20 mouse cellular contexts compared by ENCODE assay signal in genomic region chr9:26642831-26643230, GRCm38 (mm10).
"Had no signal": no experiment of that assay in that cellular context is flagged by ENCODE, and none has a peak within 500 bp of the region (broad histone marks: within the 10 kb centered on the region; RNA-seq: fewer than 3 reads in every experiment).

No protein-coding gene starts in this region.

- DNase-seq: kidney, adult 11 months; kidney, adult 8-10 months; kidney, postnatal 10 days; kidney, postnatal 36 days; liver; lung, adult 18-20 months; lung, postnatal 14 days; lung, postnatal 4 days; midbrain, embryonic 14.5 days; right cerebral cortex, postnatal 14 days; spleen, adult 18-20 months; thymus, postnatal 25 days had no signal

- H3K27ac ChIP-seq: intestine, embryonic 15.5 days; kidney, embryonic 15.5 days; limb, embryonic 10.5 days; limb, embryonic 13.5 days; liver, embryonic 12.5 days; liver, embryonic 15.5 days; lung, embryonic 15.5 days; stomach, embryonic 15.5 days had no signal

- H3K4me3 ChIP-seq: intestine, embryonic 15.5 days; kidney, embryonic 15.5 days; limb, embryonic 10.5 days; limb, embryonic 13.5 days; liver, embryonic 12.5 days; liver, embryonic 15.5 days; lung, embryonic 15.5 days; stomach, embryonic 15.5 days had no signal
